Mouse (Mus musculus) thymus, adult 2 months (tissue): ENCODE results near the gene Knstrn.

ENCODE experiments used
- CTCF ChIP-seq: fragments of 200-500 bp; IDR thresholded peaks from 2 replicates; pipeline ENCODE4 v1.5.1; 2012; ENCODE audit warnings: mild to moderate bottlenecking, control low read depth, low read length, moderate library complexity, borderline replicate concordance; ENCODE audit not compliant: control insufficient read depth, poor library complexity, insufficient read depth; ENCODE audit errors: extremely low read depth
- POLR2A ChIP-seq: fragments of 200-500 bp; IDR thresholded peaks from 2 replicates; pipeline ENCODE4 v1.6.1; 2012; ENCODE audit warnings: mild to moderate bottlenecking, low read length, control low read depth, moderate library complexity; ENCODE audit not compliant: control insufficient read depth, poor library complexity, insufficient read depth; ENCODE audit errors: extremely low read depth

GRCm38 (mm10) chr2:118791591-118792258, 22.1 kb upstream of the Knstrn start:
- TF ChIP-seq CTCF, result no peak
- TF ChIP-seq POLR2A, result no peak
